In genomic region chr6:91384415-91384814, GRCm38 (mm10) we compare ENCODE assay signal across 23 mouse cellular contexts. TPM values are rescaled to one million over a fixed set of nuclear protein-coding genes. Genes with fewer than 3 reads are reported as not detected.
DNase-seq lines count a peak whose midpoint lies in the region; ATAC-seq and TF ChIP-seq lines count a peak whose summit lies in the region.
"Had no signal": no experiment of that assay in that cellular context is flagged by ENCODE, and none has a peak within 500 bp of the region (broad histone marks: within the 10 kb centered on the region; RNA-seq: fewer than 3 reads in every experiment).

No protein-coding gene starts in this region.

- H3K4me3 ChIP-seq in cerebellum, adult 2 months (replicated peaks; ENCODE audit: insufficient read depth, low read depth, low read length): no peak overlapping the region
- H3K4me3 ChIP-seq in forebrain, postnatal 0 days (ENCODE audit: low read depth, low read length): no peak overlapping the region
- H3K4me3 ChIP-seq in forebrain, embryonic 16.5 days (replicated peaks; ENCODE audit: low read length): no peak overlapping the region
- H3K4me3 ChIP-seq in layer of hippocampus, adult 2 months: no peak overlapping the region
- H3K4me3 ChIP-seq: embryonic facial prominence, embryonic 13.5 days; forebrain, embryonic 12.5 days; heart, adult 2 months; heart, embryonic 15.5 days had no signal

- no peak for TF ChIP-seq POLR2A in cerebellum, adult 2 months (IDR thresholded peaks at IDR 0.05; ENCODE audit: borderline replicate concordance, insufficient read depth, low read length)

- WGBS in cerebellum, adult 2 months: 17% methylated on average over 2 of the region's 2 CpGs
- 56% methylated on average over 2 of the region's 2 CpGs for WGBS in forebrain, postnatal 0 days
- 82% methylated on average over 2 of the region's 2 CpGs for WGBS in forebrain, embryonic 16.5 days

- H3K36me3 ChIP-seq in forebrain, postnatal 0 days (ENCODE audit: insufficient read depth): peaks cover 4% of the 10 kb centered on the region; the same call in 1 of the 2 replicates
- no peaks in the 10 kb centered on the region for H3K36me3 ChIP-seq in forebrain, embryonic 16.5 days (ENCODE audit: control insufficient read depth, insufficient read depth)
- H3K36me3 ChIP-seq: embryonic facial prominence, embryonic 13.5 days; G1E; heart, embryonic 15.5 days had no signal

- no peak overlapping the region for H3K4me2 ChIP-seq in forebrain, postnatal 0 days (ENCODE audit: low read depth)
- H3K4me2 ChIP-seq in forebrain, embryonic 16.5 days (ENCODE audit: low read length): no peak overlapping the region
- H3K4me2 ChIP-seq: embryonic facial prominence, embryonic 13.5 days; forebrain, embryonic 12.5 days; heart, embryonic 11.5 days; heart, embryonic 15.5 days had no signal

- H3K9ac ChIP-seq in forebrain, postnatal 0 days: no peak overlapping the region
- H3K9ac ChIP-seq in forebrain, embryonic 16.5 days (replicated peaks; ENCODE audit: low read depth, low read length): no peak overlapping the region
- H3K9ac ChIP-seq: embryonic facial prominence, embryonic 13.5 days; forebrain, embryonic 12.5 days; heart, embryonic 15.5 days had no signal

- H3K4me1 ChIP-seq in cerebellum, adult 2 months (ENCODE audit: control insufficient read depth, insufficient read depth, low read length): peaks cover 61% of the 10 kb centered on the region
- H3K4me1 ChIP-seq in forebrain, postnatal 0 days (ENCODE audit: insufficient read depth): no peaks in the 10 kb centered on the region
- H3K4me1 ChIP-seq in forebrain, embryonic 16.5 days (replicated peaks; ENCODE audit: control insufficient read depth, insufficient read depth, low read length): peaks cover 3% of the 10 kb centered on the region
- H3K4me1 ChIP-seq: embryonic facial prominence, embryonic 13.5 days had no signal

- no peak for DNase-seq in cerebellum, adult 2 months
- DNase-seq in cerebellum, postnatal 36 days: no peak
- DNase-seq in forebrain, postnatal 0 days: no peak
- DNase-seq in layer of hippocampus, adult 2 months (ENCODE audit: low spot score in 2 of 2): no peak
- no peak for DNase-seq in layer of hippocampus, postnatal 25 days (ENCODE audit: extremely low spot score in 1 of 2, low spot score in 1 of 2)
- DNase-seq in adipocyte (ENCODE audit: low spot score): peak; percentile 24
- DNase-seq: adrenal gland, postnatal 10 days; B cell, adult 2 months; cerebellum, adult 11-12 months; gastrocnemius, postnatal 14 days; heart, adult 2 months; heart, postnatal 14 days; kidney, adult 2 months had no signal

- no peaks in the 10 kb centered on the region for H3K27me3 ChIP-seq in cerebellum, adult 2 months (ENCODE audit: control insufficient read depth, insufficient read depth, low read length)
- no peaks in the 10 kb centered on the region for H3K27me3 ChIP-seq in forebrain, postnatal 0 days (ENCODE audit: insufficient read depth, low read length)
- H3K27me3 ChIP-seq in forebrain, embryonic 16.5 days (replicated peaks; ENCODE audit: control insufficient read depth, insufficient read depth, low read length): no peaks in the 10 kb centered on the region
- H3K27me3 ChIP-seq: forebrain, embryonic 12.5 days had no signal

- no peaks in the 10 kb centered on the region for H3K9me3 ChIP-seq in forebrain, postnatal 0 days (ENCODE audit: low read length)
- no peaks in the 10 kb centered on the region for H3K9me3 ChIP-seq in forebrain, embryonic 16.5 days (ENCODE audit: control insufficient read depth, low read length)
- H3K9me3 ChIP-seq: embryonic facial prominence, embryonic 13.5 days; forebrain, embryonic 12.5 days; G1E; heart, embryonic 15.5 days had no signal

- peak overlapping the region; percentile 62 for H3K27ac ChIP-seq in cerebellum, adult 2 months (ENCODE audit: insufficient read depth, low read length)
- no peak overlapping the region for H3K27ac ChIP-seq in forebrain, postnatal 0 days (ENCODE audit: low read depth, low read length)
- H3K27ac ChIP-seq in forebrain, embryonic 16.5 days (ENCODE audit: low read length): no peak overlapping the region
- peak overlapping the region; percentile 69 for H3K27ac ChIP-seq in layer of hippocampus, adult 2 months
- H3K27ac ChIP-seq: embryonic facial prominence, embryonic 13.5 days; forebrain, embryonic 12.5 days; heart, adult 2 months; heart, embryonic 15.5 days had no signal

- ATAC-seq in forebrain, postnatal 0 days: peak; percentile 61
- ATAC-seq in forebrain, embryonic 16.5 days: no peak
- ATAC-seq: CD4-positive, CD25-positive, alpha-beta regulatory T cell, adult 4 months; intestine, embryonic 16.5 days had no signal

- TF ChIP-seq CTCF in cerebellum, adult 2 months (IDR thresholded peaks at IDR 0.05; ENCODE audit: borderline replicate concordance, insufficient read depth, low read depth, low read length): no peak
- no peak for TF ChIP-seq CTCF in forebrain, postnatal 0 days (IDR thresholded peaks at IDR 0.05; ENCODE audit: low read depth)
- no peak for TF ChIP-seq CTCF in layer of hippocampus, adult 2 months (conservative IDR thresholded peaks at IDR 0.05)

RNA-seq across cellular contexts. Expression of gene Wnt7a, which starts 26.7 kb away (rescaled TPM):
- 40.7 and 47.2 TPM in 2 replicates for polyA plus RNA-seq in cerebellum, adult 2 months (2012; rRNA removed)
- 18.7 and 20.5 TPM in 2 replicates for total RNA-seq in forebrain, postnatal 0 days (2014; rRNA removed)
- polyA plus RNA-seq in forebrain, postnatal 0 days (2015; fragmentation: Nextera tagmentation; extraction: Ambion mirVana): 13.6 and 14.1 TPM in 2 replicates
- 22.7 and 23.0 TPM in 2 replicates for polyA plus RNA-seq in forebrain, embryonic 16.5 days (2015; fragmentation: Nextera tagmentation; extraction: Ambion mirVana)
- 10 to 100 TPM; 18.0 to 25.3 TPM for total RNA-seq in layer of hippocampus, adult 2 months (2021)
- total RNA-seq in layer of hippocampus, postnatal 25 days (2021): 10 to 100 TPM; 22.4 to 30.8 TPM
- total RNA-seq: adrenal gland, postnatal 10 days; gastrocnemius, postnatal 14 days; heart, adult 2 months; hematopoietic stem cell, adult 5-6 weeks had no signal
- polyA plus RNA-seq: CD4-positive, CD25-positive, alpha-beta regulatory T cell, adult 4 months; G1E; gonadal fat pad, adult 2 months; heart, adult 2 months; intestine, embryonic 16.5 days had no signal

Comparison
In these comparisons a context has a peak if more than half of its experiments do, and no peak if none do; other contexts are left out.
1. H3K27ac ChIP-seq: peak in cerebellum, adult 2 months (single experiment) and layer of hippocampus, adult 2 months (single experiment); none in forebrain, postnatal 0 days (single experiment) and forebrain, embryonic 16.5 days (single experiment).